Mouse (Mus musculus): ENCODE results near the gene Sfrp2. TPM values are rescaled to one million over a fixed set of nuclear protein-coding genes. Genes with fewer than 3 reads are reported as not detected.

Gene Sfrp2
- polyA plus RNA-seq (2012; fragmentation: generic; extraction: Trizol), result under 1 TPM in 1 of 2 experiments, not detected in 1; 0.80 TPM

GRCm38 (mm10) chr3:83765871-83766725 is at the start of gene Sfrp2:
Gene Sfrp2 (plus strand): TSS chr3:83766321.

Other genes starting within 250 kb of the Sfrp2 start
- gene Tlr2, start 75.4 kb downstream of the Sfrp2 start, polyA plus RNA-seq (2012; fragmentation: generic; extraction: Trizol), result 1 to 10 TPM in 1 of 2 experiments, under 1 TPM in 1; 0.98 to 7.3 TPM

Data from C3H10T1/2 (cell line).